Mouse (Mus musculus) embryonic fibroblast, embryonic 13.5 days (primary cell): Measurements from ENCODE around the gene Amph.

Experiments
- CTCF ChIP-seq: IDR thresholded peaks from 2 replicates; pipeline ENCODE4 v1.5.1; 2011; ENCODE audit warnings: mild to moderate bottlenecking, control low read depth, low read length, moderate library complexity, borderline replicate concordance; ENCODE audit not compliant: insufficient read depth
- POLR2A ChIP-seq: IDR thresholded peaks from 2 replicates; pipeline ENCODE4 v1.6.1; 2011; ENCODE audit warnings: low read depth, mild to moderate bottlenecking, control low read depth, low read length, moderate library complexity

- TF ChIP-seq CTCF, result no peak
- TF ChIP-seq POLR2A, result no peak
These were observed 985 bp downstream of the Amph start for GRCm38 (mm10) chr13:18949029-18949350.
